Mouse (Mus musculus) embryonic fibroblast, embryonic 13.5 days (primary cell): ENCODE results near the gene Il31ra.

ENCODE experiments used
- CTCF ChIP-seq: IDR thresholded peaks from 2 replicates; pipeline ENCODE4 v1.5.1; 2011; ENCODE audit warnings: mild to moderate bottlenecking, control low read depth, low read length, moderate library complexity, borderline replicate concordance; ENCODE audit not compliant: insufficient read depth
- POLR2A ChIP-seq: IDR thresholded peaks from 2 replicates; pipeline ENCODE4 v1.6.1; 2011; ENCODE audit warnings: low read depth, mild to moderate bottlenecking, control low read depth, low read length, moderate library complexity

- TF ChIP-seq POLR2A (no peak), CTCF (no peak)
Measured at GRCm38 (mm10) chr13:112500027-112500426, 94.1 kb downstream of the Il31ra start.
